Mouse (Mus musculus): ENCODE data around the gene Srgap1. TPM values are rescaled to one million over a fixed set of nuclear protein-coding genes. Genes with fewer than 3 reads are reported as not detected.

Srgap1 gene
- polyA plus RNA-seq, 1 experiment: 1.2 TPM

DNA sequence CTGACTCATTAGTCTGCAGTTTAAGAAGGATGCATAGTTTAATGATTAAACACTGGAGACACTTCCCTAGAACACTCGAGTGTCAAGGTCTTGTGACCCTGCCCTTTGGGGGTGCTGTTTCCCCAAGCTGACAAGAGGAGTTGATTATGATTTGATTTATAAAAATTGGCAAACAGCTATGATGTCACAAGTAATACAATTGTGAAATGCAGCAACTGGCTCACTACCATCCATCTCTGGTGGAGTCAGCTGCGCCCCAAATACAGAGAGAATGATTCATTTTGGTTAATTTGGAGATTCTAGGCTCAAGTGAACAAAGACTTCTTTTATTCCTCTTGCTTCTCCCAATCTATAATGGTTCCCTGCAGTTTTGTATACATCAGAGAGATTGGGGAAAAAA lies 188.2 kb downstream of the Srgap1 start:
- no peak overlapping the region for H3K4me2 ChIP-seq (ENCODE audit: low read depth)
- H3ac ChIP-seq (ENCODE audit: control insufficient read depth, insufficient read length): no peak overlapping the region
- TF ChIP-seq CEBPB (IDR thresholded peaks at IDR 0.05; ENCODE audit: insufficient read depth, poor library complexity, severe bottlenecking) (peak; percentile 36; the same call in 1 of the 2 replicates), MYOD1 (IDR thresholded peaks at IDR 0.05; ENCODE audit: control insufficient read depth in 1 of 3, insufficient read length in 2 of 3, low read depth in 2 of 3) (no peak)
- no peaks in the 10 kb centered on the region for H3K79me2 ChIP-seq (ENCODE audit: control insufficient read depth, insufficient read depth)
- no peak overlapping the region for H3K4me3 ChIP-seq
- H3K27me3 ChIP-seq (ENCODE audit: control insufficient read depth, insufficient read depth, insufficient read length): no peaks in the 10 kb centered on the region
- H3K36me3 ChIP-seq (ENCODE audit: control insufficient read depth, insufficient read depth): no peaks in the 10 kb centered on the region

DNA sequence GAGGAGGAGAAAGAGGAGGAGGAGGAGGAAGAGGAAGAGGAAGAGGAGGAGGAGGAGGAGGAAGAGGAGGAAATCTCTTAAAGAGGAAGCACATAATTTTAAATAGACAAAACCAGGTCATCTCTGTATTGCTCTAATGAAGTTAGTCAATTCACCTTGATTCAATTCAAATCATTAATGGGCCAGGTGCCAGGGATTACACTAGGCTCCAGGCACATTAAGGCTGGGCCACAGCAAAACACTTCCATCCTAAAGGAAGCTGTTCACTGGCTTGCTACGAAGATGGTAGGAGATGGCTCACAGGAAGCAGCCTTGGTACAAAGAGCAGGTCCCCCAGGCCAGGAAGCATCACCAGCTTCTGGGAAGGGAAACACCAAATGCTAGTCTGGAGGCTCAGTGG lies 189.0 kb downstream of the Srgap1 start:
- Histone ChIP-seq H3K36me3 (ENCODE audit: control insufficient read depth, insufficient read depth) (no peaks in the 10 kb centered on the region), H3K4me3 (no peak overlapping the region), H3K79me2 (ENCODE audit: control insufficient read depth, insufficient read depth) (no peaks in the 10 kb centered on the region), H3K27me3 (ENCODE audit: control insufficient read depth, insufficient read depth, insufficient read length) (no peaks in the 10 kb centered on the region), H3ac (ENCODE audit: control insufficient read depth, insufficient read length) (no peak overlapping the region), H3K4me2 (ENCODE audit: low read depth) (no peak overlapping the region)
- TF ChIP-seq SRF (IDR thresholded peaks at IDR 0.05; ENCODE audit: control insufficient read depth, insufficient read length, low read depth) (no peak), TCF3 (IDR thresholded peaks at IDR 0.05; ENCODE audit: insufficient read length, low read depth) (no peak), TCF12 (IDR thresholded peaks at IDR 0.05; ENCODE audit: insufficient read depth, poor library complexity, severe bottlenecking) (no peak), REST (IDR thresholded peaks at IDR 0.05; ENCODE audit: insufficient read depth, insufficient read length) (no peak), CEBPB (IDR thresholded peaks at IDR 0.05; ENCODE audit: insufficient read depth, poor library complexity, severe bottlenecking) (no peak), MYOG (IDR thresholded peaks at IDR 0.05; ENCODE audit: control insufficient read depth in 1 of 3, insufficient read depth in 1 of 3, insufficient read length in 2 of 3, low read depth in 2 of 3) (no peak), E2F4 (IDR thresholded peaks at IDR 0.05; ENCODE audit: insufficient read depth) (no peak), MAX (IDR thresholded peaks at IDR 0.05; ENCODE audit: low read depth) (no peak), MYOD1 (IDR thresholded peaks at IDR 0.05; ENCODE audit: control insufficient read depth in 1 of 3, insufficient read length in 2 of 3, low read depth in 2 of 3) (no peak)

DNA sequence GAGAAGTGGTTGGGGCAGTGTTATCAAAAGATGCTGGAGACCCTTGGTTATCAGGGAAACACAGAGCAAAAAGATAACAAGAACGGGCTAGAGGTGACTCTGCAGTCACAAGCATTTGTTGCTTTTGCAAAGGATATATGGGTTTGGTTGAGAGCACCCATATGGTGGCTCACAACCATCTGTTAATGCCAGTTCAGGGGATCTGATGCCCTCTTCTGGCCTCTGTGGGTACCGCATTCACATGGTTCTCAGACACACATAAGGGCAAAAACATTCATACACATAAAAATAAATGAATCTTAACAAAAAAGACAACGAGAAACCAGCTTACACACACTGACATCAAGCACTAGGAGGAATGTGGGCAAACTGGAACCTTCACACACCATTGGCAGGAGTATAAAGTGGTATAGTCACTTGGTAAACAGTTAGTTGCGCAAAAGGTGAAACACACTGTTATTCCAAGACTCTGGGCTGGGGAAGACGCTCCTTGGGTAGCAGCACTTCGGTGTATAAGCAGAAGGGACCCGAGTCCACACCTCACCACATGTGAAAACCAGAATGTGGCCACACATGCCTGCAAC lies 191.2 kb downstream of the Srgap1 start:
- Histone ChIP-seq H3K4me2 (ENCODE audit: low read depth) (no peak overlapping the region), H3ac (ENCODE audit: control insufficient read depth, insufficient read length) (no peak overlapping the region), H3K4me3 (no peak overlapping the region), H3K36me3 (ENCODE audit: control insufficient read depth, insufficient read depth) (no peaks in the 10 kb centered on the region), H3K27me3 (ENCODE audit: control insufficient read depth, insufficient read depth, insufficient read length) (no peaks in the 10 kb centered on the region), H3K79me2 (ENCODE audit: control insufficient read depth, insufficient read depth) (no peaks in the 10 kb centered on the region)
- no peak for TF ChIP-seq SRF (IDR thresholded peaks at IDR 0.05; ENCODE audit: control insufficient read depth, insufficient read length, low read depth)

DNA sequence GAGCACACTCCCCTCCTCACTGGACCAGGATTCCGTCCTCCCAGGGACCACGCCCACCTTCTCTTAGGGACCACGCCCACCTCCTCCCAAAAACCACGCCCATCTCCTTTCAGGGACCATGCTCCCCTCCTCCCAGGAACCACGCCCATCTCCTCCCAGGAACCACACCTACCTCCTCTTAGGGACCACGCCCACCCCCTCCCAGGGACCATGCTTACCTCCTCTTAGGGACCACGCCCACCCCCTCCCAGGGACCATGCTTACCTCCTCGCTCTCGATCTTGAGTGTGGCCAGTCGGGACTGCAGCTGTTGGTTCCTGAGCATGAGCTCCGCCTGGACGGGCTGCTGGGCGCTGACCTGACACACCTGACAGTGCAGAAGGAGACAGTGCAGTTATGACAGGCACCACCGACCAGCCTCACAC lies 193.7 kb downstream of the Srgap1 start:
- no peaks in the 10 kb centered on the region for H3K27me3 ChIP-seq (ENCODE audit: control insufficient read depth, insufficient read depth, insufficient read length)
- H3K79me2 ChIP-seq (ENCODE audit: control insufficient read depth, insufficient read depth): no peaks in the 10 kb centered on the region
- TF ChIP-seq TCF3 (IDR thresholded peaks at IDR 0.05; ENCODE audit: insufficient read length, low read depth): no peak
- TF ChIP-seq TCF12 (IDR thresholded peaks at IDR 0.05; ENCODE audit: insufficient read depth, poor library complexity, severe bottlenecking): no peak
- no peak for TF ChIP-seq MYOG (IDR thresholded peaks at IDR 0.05; ENCODE audit: control insufficient read depth in 1 of 3, insufficient read depth in 1 of 3, insufficient read length in 2 of 3, low read depth in 2 of 3)
- TF ChIP-seq SRF (IDR thresholded peaks at IDR 0.05; ENCODE audit: control insufficient read depth, insufficient read length, low read depth): no peak
- no peak for TF ChIP-seq POLR2A (IDR thresholded peaks at IDR 0.05; ENCODE audit: insufficient read length, low read depth)
- no peak for TF ChIP-seq POLR2AphosphoS2 (IDR thresholded peaks at IDR 0.05; ENCODE audit: insufficient read length, low read depth)
- no peak for TF ChIP-seq CEBPB (IDR thresholded peaks at IDR 0.05; ENCODE audit: insufficient read depth, poor library complexity, severe bottlenecking)
- TF ChIP-seq MYOD1 (IDR thresholded peaks at IDR 0.05; ENCODE audit: control insufficient read depth in 1 of 3, insufficient read length in 2 of 3, low read depth in 2 of 3): no peak
- no peak for TF ChIP-seq MAX (IDR thresholded peaks at IDR 0.05; ENCODE audit: low read depth)
- no peak for TF ChIP-seq REST (IDR thresholded peaks at IDR 0.05; ENCODE audit: insufficient read depth, insufficient read length)
- no peak for TF ChIP-seq E2F4 (IDR thresholded peaks at IDR 0.05; ENCODE audit: insufficient read depth)
- TF ChIP-seq USF1 (IDR thresholded peaks at IDR 0.05; ENCODE audit: low read depth): no peak
- H3K36me3 ChIP-seq (ENCODE audit: control insufficient read depth, insufficient read depth): no peaks in the 10 kb centered on the region
- no peak overlapping the region for H3ac ChIP-seq (ENCODE audit: control insufficient read depth, insufficient read length)
- H3K4me2 ChIP-seq (ENCODE audit: low read depth): no peak overlapping the region
- no peak overlapping the region for H3K4me3 ChIP-seq

DNA sequence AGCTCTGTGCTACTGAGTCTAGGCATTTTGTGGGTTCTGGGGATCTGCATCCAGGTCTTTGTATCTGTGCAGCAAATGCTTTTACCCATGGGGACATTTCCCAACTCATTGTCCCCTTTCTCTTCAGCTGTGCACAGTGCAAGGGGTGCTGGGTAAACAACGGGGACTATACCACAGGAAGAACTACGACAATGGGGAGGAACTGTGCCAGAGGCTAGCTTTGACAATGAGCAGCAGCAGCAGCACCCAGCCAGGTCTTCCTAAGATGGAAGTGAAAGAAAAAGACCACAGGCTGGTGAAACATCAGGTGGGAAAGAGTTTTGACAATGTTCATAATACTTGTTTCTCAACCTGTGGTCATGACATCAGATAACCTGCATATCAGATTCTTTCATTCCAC lies 197.6 kb downstream of the Srgap1 start:
- no peak overlapping the region for H3K4me3 ChIP-seq
- no peaks in the 10 kb centered on the region for H3K36me3 ChIP-seq (ENCODE audit: control insufficient read depth, insufficient read depth)
- H3K27me3 ChIP-seq (ENCODE audit: control insufficient read depth, insufficient read depth, insufficient read length): no peaks in the 10 kb centered on the region
- H3K79me2 ChIP-seq (ENCODE audit: control insufficient read depth, insufficient read depth): no peaks in the 10 kb centered on the region
- H3ac ChIP-seq (ENCODE audit: control insufficient read depth, insufficient read length): no peak overlapping the region
- TF ChIP-seq MAX (IDR thresholded peaks at IDR 0.05; ENCODE audit: low read depth) (no peak), POLR2A (IDR thresholded peaks at IDR 0.05; ENCODE audit: insufficient read length, low read depth) (no peak), REST (IDR thresholded peaks at IDR 0.05; ENCODE audit: insufficient read depth, insufficient read length) (no peak), TCF12 (IDR thresholded peaks at IDR 0.05; ENCODE audit: insufficient read depth, poor library complexity, severe bottlenecking) (no peak), USF1 (IDR thresholded peaks at IDR 0.05; ENCODE audit: low read depth) (no peak), CEBPB (IDR thresholded peaks at IDR 0.05; ENCODE audit: insufficient read depth, poor library complexity, severe bottlenecking) (no peak), MYOD1 (IDR thresholded peaks at IDR 0.05; ENCODE audit: control insufficient read depth in 1 of 3, insufficient read length in 2 of 3, low read depth in 2 of 3) (no peak), E2F4 (IDR thresholded peaks at IDR 0.05; ENCODE audit: insufficient read depth) (no peak), TCF3 (IDR thresholded peaks at IDR 0.05; ENCODE audit: insufficient read length, low read depth) (no peak), SRF (IDR thresholded peaks at IDR 0.05; ENCODE audit: control insufficient read depth, insufficient read length, low read depth) (no peak), MYOG (IDR thresholded peaks at IDR 0.05; ENCODE audit: control insufficient read depth in 1 of 3, insufficient read depth in 1 of 3, insufficient read length in 2 of 3, low read depth in 2 of 3) (no peak), POLR2AphosphoS2 (IDR thresholded peaks at IDR 0.05; ENCODE audit: insufficient read length, low read depth) (no peak)
- no peak overlapping the region for H3K4me2 ChIP-seq (ENCODE audit: low read depth)

Data from myocyte (in vitro differentiated cells).